Mouse (Mus musculus): Measurements from ENCODE around the gene Vav3.

Vav3 gene

GRCm38 (mm10) chr3:109353814-109354213 is 13.4 kb downstream of the Vav3 start:
- no peak for DNase-seq (ENCODE audit: low spot score)

- no peak for DNase-seq (ENCODE audit: low spot score)
These were observed 14.7 kb downstream of the Vav3 start for GRCm38 (mm10) chr3:109355158-109355557.

GRCm38 (mm10) chr3:109360746-109361145 is 20.3 kb downstream of the Vav3 start:
- no peak for DNase-seq (ENCODE audit: low spot score)

- DNase-seq (ENCODE audit: low spot score), result no peak
These were observed 21.4 kb downstream of the Vav3 start for GRCm38 (mm10) chr3:109361882-109362281.

GRCm38 (mm10) chr3:109362310-109362709 is 21.9 kb downstream of the Vav3 start:
- DNase-seq (ENCODE audit: low spot score), result no peak

GRCm38 (mm10) chr3:109363522-109363921 is 23.1 kb downstream of the Vav3 start:
- DNase-seq (ENCODE audit: low spot score), result no peak

- no peak for DNase-seq (ENCODE audit: low spot score)
These were observed 25.4 kb downstream of the Vav3 start for GRCm38 (mm10) chr3:109365875-109366274.

GRCm38 (mm10) chr3:109366411-109366851 is 26.0 kb downstream of the Vav3 start:
- DNase-seq (ENCODE audit: low spot score), result no peak

GRCm38 (mm10) chr3:109368383-109369289 is 28.2 kb downstream of the Vav3 start:
- no peak for DNase-seq (ENCODE audit: low spot score)

GRCm38 (mm10) chr3:109371576-109371975 is 31.1 kb downstream of the Vav3 start:
- no peak for DNase-seq (ENCODE audit: low spot score)

- DNase-seq (ENCODE audit: low spot score), result no peak
These were observed 32.2 kb downstream of the Vav3 start for GRCm38 (mm10) chr3:109372678-109373077.

- DNase-seq (ENCODE audit: low spot score), result no peak
These were observed 37.8 kb downstream of the Vav3 start for GRCm38 (mm10) chr3:109378278-109378677.

GRCm38 (mm10) chr3:109378684-109379083 is 38.2 kb downstream of the Vav3 start:
- DNase-seq (ENCODE audit: low spot score), result no peak

GRCm38 (mm10) chr3:109388730-109389129 is 48.3 kb downstream of the Vav3 start:
- no peak for DNase-seq (ENCODE audit: low spot score)

GRCm38 (mm10) chr3:109401527-109401926 is 61.1 kb downstream of the Vav3 start:
- no peak for DNase-seq (ENCODE audit: low spot score)

- DNase-seq (ENCODE audit: low spot score), result no peak
These were observed 70.8 kb downstream of the Vav3 start for GRCm38 (mm10) chr3:109411294-109411693.

GRCm38 (mm10) chr3:109420403-109420802 is 80.0 kb downstream of the Vav3 start:
- DNase-seq (ENCODE audit: low spot score), result no peak

- DNase-seq (ENCODE audit: low spot score), result no peak
These were observed 80.6 kb downstream of the Vav3 start for GRCm38 (mm10) chr3:109421019-109421418.

- DNase-seq (ENCODE audit: low spot score), result no peak
These were observed 83.1 kb downstream of the Vav3 start for GRCm38 (mm10) chr3:109423440-109424079.

- no peak for DNase-seq (ENCODE audit: low spot score)
These were observed 90.8 kb downstream of the Vav3 start for GRCm38 (mm10) chr3:109431285-109431684.

- no peak for DNase-seq (ENCODE audit: low spot score)
These were observed 98.1 kb downstream of the Vav3 start for GRCm38 (mm10) chr3:109438552-109438951.

GRCm38 (mm10) chr3:109439253-109439652 is 98.8 kb downstream of the Vav3 start:
- DNase-seq (ENCODE audit: low spot score), result no peak

GRCm38 (mm10) chr3:109440001-109440400 is 99.5 kb downstream of the Vav3 start:
- no peak for DNase-seq (ENCODE audit: low spot score)

Measured in MN1 (cell line).